ENCODE assay signal across 8 mouse cellular contexts in genomic region chr9:21367357-21368111, GRCm38 (mm10). TPM values are rescaled to one million over a fixed set of nuclear protein-coding genes. Genes with fewer than 3 reads are reported as not detected.
DNase-seq lines count a peak whose midpoint lies in the region; ATAC-seq and TF ChIP-seq lines count a peak whose summit lies in the region.

Ilf3 (plus strand) TSS chr9:21367871.

- no peaks in the 10 kb centered on the region for H3K9me3 ChIP-seq in ES-E14 (ENCODE audit: control insufficient read depth, insufficient read depth, low read depth, low read length)
- no peaks in the 10 kb centered on the region for H3K9me3 ChIP-seq in forebrain, embryonic 15.5 days

- peak within 1 kb of the TSS; percentile 87 to 90 for H3K4me3 ChIP-seq in ES-E14 (ENCODE audit: insufficient read depth in 1 of 2, low read depth in 1 of 2, low read length in 2 of 2, poor library complexity in 1 of 2, severe bottlenecking in 1 of 2)
- H3K4me3 ChIP-seq in forebrain, embryonic 15.5 days, result peak within 1 kb of the TSS; percentile 75
- peak within 1 kb of the TSS; percentile 100 for H3K4me3 ChIP-seq in lung, adult 2 months (replicated peaks; ENCODE audit: extremely low read depth, low read depth, low read length)

- intact Hi-C loops in heart, postnatal 25 days (cut with DNase I), result loop anchor here (5.0 kb wide), 1 partner anchor 250 kb away; the partner anchor contains the start of gene Smarca4

- peak; percentile 94 for ATAC-seq in forebrain, embryonic 15.5 days (replicated peaks)
- peak; percentile 87 for ATAC-seq in neutrophil, adult 5-6 weeks (ENCODE audit: extremely low read depth, insufficient number of reproducible peaks, low FRiP score, poor library complexity, severe bottlenecking)

- H3K4me1 ChIP-seq in ES-E14 (ENCODE audit: control insufficient read depth in 2 of 2, insufficient read depth in 2 of 2, low read length in 2 of 2, poor library complexity in 1 of 2), result peaks cover 3 to 8% of the 10 kb centered on the region in 2 experiments; a peak in 2 of 4 replicates
- peaks cover 36% of the 10 kb centered on the region for H3K4me1 ChIP-seq in forebrain, embryonic 15.5 days
- H3K4me1 ChIP-seq in lung, adult 2 months (ENCODE audit: control insufficient read depth, insufficient read depth, low read length), result peaks cover 6% of the 10 kb centered on the region

- no peak for TF ChIP-seq CTCF in lung, adult 2 months (IDR thresholded peaks at IDR 0.05; ENCODE audit: insufficient read depth, low read length)

- DNase-seq in ES-E14 (ENCODE audit: low read depth, low spot score), result peak; percentile 100
- DNase-seq in cerebellum, adult 11-12 months, result peak; percentile 100
- peak; percentile 100 for DNase-seq in heart, postnatal 25 days (ENCODE audit: low spot score)
- peak; percentile 100 for DNase-seq in layer of hippocampus, adult 18-20 months (ENCODE audit: low spot score in 2 of 2)
- DNase-seq in lung, adult 2 months, result peak; percentile 99
- peak; percentile 99 to 100 for DNase-seq in thymus, adult 18-20 months

- H3K9ac ChIP-seq in ES-E14 (ENCODE audit: insufficient read depth, low read depth, low read length, poor library complexity, severe bottlenecking), result peak within 1 kb of the TSS; percentile 95
- peak within 1 kb of the TSS; percentile 85 for H3K9ac ChIP-seq in forebrain, embryonic 15.5 days (replicated peaks)

- H3K36me3 ChIP-seq in ES-E14 (ENCODE audit: control insufficient read depth, insufficient read depth, low read length, poor library complexity, severe bottlenecking), result peaks cover 4% of the 10 kb centered on the region; the same call in 1 of the 2 replicates
- peaks cover 10% of the 10 kb centered on the region for H3K36me3 ChIP-seq in forebrain, embryonic 15.5 days

- peak within 1 kb of the TSS; percentile 92 for H3K27ac ChIP-seq in ES-E14 (ENCODE audit: insufficient read depth, low read depth, low read length, poor library complexity, severe bottlenecking)
- H3K27ac ChIP-seq in forebrain, embryonic 15.5 days (replicated peaks), result peak within 1 kb of the TSS; percentile 95

- under 1% methylated on average over 66 of the region's 66 CpGs for WGBS in forebrain, embryonic 15.5 days
- WGBS in lung, adult 2 months, result under 1% methylated on average over 64 of the region's 66 CpGs

- in situ Hi-C loops in ES-E14 (cut with MboI; ENCODE audit: low sequenced_read_pairs in 2 of 2, unreplicated experiment in 2 of 2), result no loop called here

- peak within 1 kb of the TSS; percentile 61 for H3K4me2 ChIP-seq in forebrain, embryonic 15.5 days (replicated peaks)

- peak; percentile 85; the same call in 1 of the 2 replicates for TF ChIP-seq POLR2A in lung, adult 2 months (IDR thresholded peaks at IDR 0.05; ENCODE audit: borderline replicate concordance, extremely low read depth, low read depth, low read length)

- no peaks in the 10 kb centered on the region for H3K27me3 ChIP-seq in forebrain, embryonic 15.5 days

TF ChIP-seq in ES-E14, 5 proteins besides CTCF, POLR2A, EP300 and RAD21:
- TF ChIP-seq ZNF384 (IDR thresholded peaks at IDR 0.05; ENCODE audit: low read depth, low read length) (peak; percentile 88), ZC3H11A (IDR thresholded peaks at IDR 0.05; ENCODE audit: borderline replicate concordance, low read depth, low read length) (no peak), MAFK (IDR thresholded peaks at IDR 0.05; ENCODE audit: insufficient read depth, low read depth, low read length) (0 out of 2 replicates have a peak, but pooled peaks have one; percentile 40), HCFC1 (IDR thresholded peaks at IDR 0.05; ENCODE audit: borderline replicate concordance, insufficient read depth, low read length) (peak; percentile 64; the same call in 1 of the 2 replicates), CHD2 (IDR thresholded peaks at IDR 0.05; ENCODE audit: low read depth, low read length) (0 out of 2 replicates have a peak, but pooled peaks have one; percentile 16)
TF ChIP-seq in ES-E14: peak in this region for 4.

RNA-seq across cellular contexts. Expression of gene Ilf3, which starts in this region (rescaled TPM):
- total RNA-seq in ES-E14 (2012; rRNA removed), result 159 and 200 TPM in 2 replicates
- polyA plus RNA-seq in forebrain, embryonic 15.5 days (2015; fragmentation: Nextera tagmentation; extraction: Ambion mirVana), result 306 and 307 TPM in 2 replicates
- total RNA-seq in heart, postnatal 25 days (2021), result 10 to 100 TPM; 25.9 to 29.6 TPM
- 100 to 1,000 TPM in 1 of 2 experiments, 10 to 100 TPM in 1; 99.2 to 101 TPM for total RNA-seq in layer of hippocampus, adult 18-20 months (2021)
- polyA plus RNA-seq in lung, adult 2 months (2012; rRNA removed), result 31.8 and 35.2 TPM in 2 replicates
- total RNA-seq in neutrophil, adult 5-6 weeks (2017), result 58.2 and 67.9 TPM in 2 replicates

Comparison
In these comparisons a context has a peak if more than half of its experiments do, and no peak if none do; other contexts are left out.
1. Peak in every context shown above with its lines: DNase-seq, ATAC-seq, H3K4me3 ChIP-seq and H3K27ac ChIP-seq.